Mouse (Mus musculus): ENCODE measurements at regions not wholly inside any gene's neighbourhood (a gene's known extent, or its start where the extent isn't known, plus 50 kb on each side); places are given as distances from the start of the nearest gene placed in this dataset.
"Not testable (repeated sequence)": the region's sequence is repeated elsewhere in the genome, so short reads cannot be mapped to it uniquely, and the experiment has no call there.

GRCm38 (mm10) chr13:45175711-45176205 is 97.3 kb downstream of the Gm9817 start:
- not testable (repeated sequence) for TF ChIP-seq REST (IDR thresholded peaks at IDR 0.05; ENCODE audit: insufficient read depth, insufficient read length); POLR2A (IDR thresholded peaks at IDR 0.05; ENCODE audit: insufficient read length, low read depth); TCF12 (IDR thresholded peaks at IDR 0.05; ENCODE audit: insufficient read depth, poor library complexity, severe bottlenecking); USF1 (IDR thresholded peaks at IDR 0.05; ENCODE audit: low read depth)

All from myocyte (in vitro differentiated cells).